Mouse (Mus musculus) heart, postnatal 25 days (tissue): ENCODE data around the gene Opcml. TPM values are rescaled to one million over a fixed set of nuclear protein-coding genes. Genes with fewer than 3 reads are reported as not detected.

Source experiments
- DNase-seq: peaks from one replicate; pipeline ENCODE4 v3.0.0; 2022; ENCODE audit warnings: low spot score
- intact Hi-C: fragments of 180-260 bp; cut with DNase I; formaldehyde crosslinking; loops from one replicate; pipeline ENCODE4 v1.15.1; 2025
- total RNA-seq, 2 experiments: library from RNA; stranded (reverse); gene quantifications; 2 replicates each; pipeline ENCODE4 v1.2.3; 2021

Gene Opcml
- total RNA-seq, 2 experiments from 2014 or later = 0.89 to 0.96 TPM

DNA sequence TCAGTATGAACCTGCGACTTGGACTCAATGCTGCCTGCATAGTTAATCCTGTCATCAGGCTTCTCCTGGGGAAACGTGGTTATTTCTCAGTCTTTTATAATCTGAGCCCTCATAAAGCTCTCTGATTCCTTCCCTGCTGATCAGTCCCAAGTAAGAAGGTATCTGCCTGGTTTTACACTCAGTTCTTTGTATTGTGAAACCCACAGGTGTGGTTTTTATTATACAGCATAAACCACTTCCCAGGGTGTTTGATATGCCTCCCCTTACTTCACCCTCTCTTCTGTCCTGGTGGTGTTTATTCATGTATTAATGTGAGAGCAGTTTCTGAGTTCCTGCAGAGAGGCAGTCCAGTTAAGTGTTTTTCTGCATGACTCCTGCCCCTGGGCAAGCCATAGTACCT lies 496.9 kb downstream of the Opcml start:
- DNase-seq = no peak

DNA sequence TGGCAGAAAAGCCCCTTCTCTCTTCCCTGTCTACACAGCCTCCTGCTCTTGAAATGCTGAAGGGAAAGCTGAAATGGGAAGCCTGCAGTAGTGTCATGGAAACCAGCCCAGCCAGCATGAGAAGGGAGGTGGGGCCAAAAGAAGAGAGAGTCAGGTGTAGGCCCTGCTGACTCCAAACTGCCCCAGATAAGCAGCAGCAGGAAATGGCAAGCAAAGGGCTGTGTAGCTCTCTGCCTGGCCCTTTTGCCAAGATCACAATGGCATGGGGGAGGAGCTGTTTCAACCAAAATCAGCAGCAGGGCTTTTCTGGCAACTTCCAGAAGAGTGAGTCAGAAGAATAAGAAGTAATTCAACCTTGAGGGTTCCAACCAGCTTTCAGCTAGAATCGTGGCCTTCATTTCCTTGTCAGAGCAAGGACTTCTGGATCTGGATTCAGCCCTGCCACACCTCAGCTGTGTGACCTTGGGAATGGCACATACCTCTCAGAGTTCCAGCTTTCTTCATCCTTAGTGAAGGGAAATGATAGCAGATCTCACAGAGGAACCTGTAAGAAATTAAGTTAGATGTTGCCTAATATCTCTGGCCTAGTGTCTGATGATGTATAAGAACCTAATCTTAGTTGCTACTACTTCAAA lies 499.2 kb downstream of the Opcml start:
- intact Hi-C loops = no loop called here
- DNase-seq = no peak

More for the DNA sequence above, 496.9 kb downstream of the Opcml start:
- intact Hi-C loops = no loop called here

- intact Hi-C loops = no loop called here
- DNase-seq = no peak
Observed at GRCm38 (mm10) chr9:28303659-28304058, 513.1 kb downstream of the Opcml start.

GRCm38 (mm10) chr9:28306364-28307121 lies 516.0 kb downstream of the Opcml start:
- intact Hi-C loops = no loop called here

DNA sequence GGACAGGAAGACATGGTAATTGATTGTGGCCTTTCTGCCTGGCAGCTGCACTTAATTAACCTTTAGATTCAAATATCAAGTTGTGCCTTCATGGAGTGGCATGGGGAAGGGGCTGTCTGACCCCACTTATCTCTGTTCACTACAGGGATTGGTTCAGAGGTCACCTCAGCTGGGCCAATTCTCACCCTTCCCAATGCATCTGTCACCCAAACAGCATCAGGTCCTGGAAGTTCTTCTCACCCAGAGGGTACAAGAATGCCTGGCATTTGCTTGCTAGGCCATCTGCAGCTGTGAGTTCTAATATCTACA lies 516.5 kb downstream of the Opcml start:
- DNase-seq = no peak
- intact Hi-C loops = no loop called here

More at GRCm38 (mm10) chr9:28306364-28307121, 516.0 kb downstream of the Opcml start:
- DNase-seq = no peak

DNA sequence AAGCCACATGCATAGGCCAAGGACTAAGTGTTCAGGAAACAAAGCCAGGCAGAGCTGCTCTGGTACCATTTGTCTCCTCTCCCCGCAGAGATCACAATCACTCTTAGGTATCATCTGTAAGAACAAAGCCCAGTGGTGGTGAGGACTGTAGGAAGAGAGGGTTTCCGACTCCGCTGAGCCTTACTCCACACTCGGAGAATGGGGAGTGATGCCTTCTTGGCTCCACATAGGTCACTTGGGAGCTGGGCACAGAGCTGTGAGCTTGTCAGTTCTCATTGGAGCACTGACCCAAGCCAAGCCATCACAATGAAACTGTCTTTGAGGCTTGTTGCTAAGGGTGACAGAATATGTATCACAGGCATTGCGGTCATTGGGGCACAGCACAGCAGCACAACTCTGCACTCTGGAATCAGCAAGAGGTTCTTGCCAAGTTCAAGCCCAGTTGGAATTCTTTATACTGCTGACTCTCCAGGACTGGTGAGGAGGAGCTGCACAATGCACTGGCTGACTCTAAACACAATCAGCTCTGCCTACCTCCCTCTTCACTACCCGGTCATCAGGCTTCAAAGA lies 517.0 kb downstream of the Opcml start:
- no peak for DNase-seq
- intact Hi-C loops = no loop called here

DNA sequence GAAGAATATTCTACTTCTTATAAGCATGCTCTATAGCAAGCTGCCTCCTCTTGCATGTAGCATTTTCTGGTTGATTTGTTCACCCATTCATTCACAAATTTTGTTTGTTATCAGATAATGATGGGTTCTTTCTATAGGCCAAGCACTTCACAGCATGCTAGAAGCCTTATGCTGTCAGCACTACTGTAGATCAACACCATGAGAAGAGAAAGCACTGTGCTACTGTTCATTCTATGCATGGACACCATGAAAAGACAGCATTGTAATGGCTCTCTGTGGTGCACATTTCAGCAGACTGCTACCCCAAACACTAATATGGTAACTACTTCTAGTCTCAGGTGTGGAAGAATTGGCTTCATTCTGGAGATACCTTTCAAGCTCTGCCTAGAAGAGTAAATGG lies 527.3 kb downstream of the Opcml start:
- DNase-seq = no peak
- intact Hi-C loops = no loop called here

- DNase-seq = no peak
- intact Hi-C loops = no loop called here
Observed at GRCm38 (mm10) chr9:28319021-28319755, 528.6 kb downstream of the Opcml start.

GRCm38 (mm10) chr9:28319802-28320201 lies 529.2 kb downstream of the Opcml start:
- no peak for DNase-seq
- intact Hi-C loops = no loop called here

DNA sequence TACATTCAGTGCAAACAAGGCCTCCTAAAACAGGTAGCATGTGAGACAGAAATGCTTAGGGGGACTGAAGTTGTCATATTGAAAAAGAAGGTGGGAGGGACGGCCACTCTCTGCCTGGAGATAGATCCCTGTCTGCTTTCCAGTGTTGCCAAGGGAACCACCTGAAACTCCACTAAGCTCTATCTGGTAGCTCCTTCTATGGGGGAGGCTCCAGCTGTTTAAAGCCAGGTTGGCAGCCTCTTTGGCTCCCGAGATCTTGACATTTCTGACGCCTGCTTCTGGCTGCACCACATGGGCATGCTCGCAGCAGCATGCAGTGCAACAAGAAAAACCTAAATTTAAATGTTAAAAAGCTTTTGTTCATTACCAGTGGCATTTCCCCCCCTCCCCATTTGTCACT lies 537.4 kb downstream of the Opcml start:
- no peak for DNase-seq
- intact Hi-C loops = loop anchor here (5.0 kb wide), 1 partner anchor 66 kb away; no protein-coding TSS in a partner anchor

GRCm38 (mm10) chr9:28328434-28328833 lies 537.9 kb downstream of the Opcml start:
- intact Hi-C loops = loop anchor here (5.0 kb wide), 1 partner anchor 66 kb away; no protein-coding TSS in a partner anchor

DNA sequence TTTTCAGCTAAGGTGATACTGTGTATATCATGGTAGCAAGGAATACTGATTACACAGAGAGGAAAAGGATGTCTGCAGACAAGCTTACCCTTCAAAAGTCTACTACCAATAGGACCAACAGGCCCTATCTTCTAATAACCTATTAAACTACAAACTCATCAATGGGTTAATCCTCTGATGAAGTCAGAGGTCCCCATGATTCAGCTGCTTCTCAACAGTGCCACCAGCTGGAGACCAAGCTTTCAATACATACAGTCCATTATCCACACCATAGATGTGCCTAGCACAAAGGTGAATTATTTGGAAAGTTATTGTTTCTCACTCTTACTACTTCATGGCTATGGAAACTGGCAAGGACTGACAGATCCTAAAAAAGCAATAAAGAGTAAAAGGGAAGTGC lies 538.9 kb downstream of the Opcml start:
- intact Hi-C loops = loop anchor here (5.0 kb wide), 1 partner anchor 67 kb away; no protein-coding TSS in a partner anchor
- DNase-seq = no peak

More at GRCm38 (mm10) chr9:28328434-28328833, 537.9 kb downstream of the Opcml start:
- no peak for DNase-seq

DNA sequence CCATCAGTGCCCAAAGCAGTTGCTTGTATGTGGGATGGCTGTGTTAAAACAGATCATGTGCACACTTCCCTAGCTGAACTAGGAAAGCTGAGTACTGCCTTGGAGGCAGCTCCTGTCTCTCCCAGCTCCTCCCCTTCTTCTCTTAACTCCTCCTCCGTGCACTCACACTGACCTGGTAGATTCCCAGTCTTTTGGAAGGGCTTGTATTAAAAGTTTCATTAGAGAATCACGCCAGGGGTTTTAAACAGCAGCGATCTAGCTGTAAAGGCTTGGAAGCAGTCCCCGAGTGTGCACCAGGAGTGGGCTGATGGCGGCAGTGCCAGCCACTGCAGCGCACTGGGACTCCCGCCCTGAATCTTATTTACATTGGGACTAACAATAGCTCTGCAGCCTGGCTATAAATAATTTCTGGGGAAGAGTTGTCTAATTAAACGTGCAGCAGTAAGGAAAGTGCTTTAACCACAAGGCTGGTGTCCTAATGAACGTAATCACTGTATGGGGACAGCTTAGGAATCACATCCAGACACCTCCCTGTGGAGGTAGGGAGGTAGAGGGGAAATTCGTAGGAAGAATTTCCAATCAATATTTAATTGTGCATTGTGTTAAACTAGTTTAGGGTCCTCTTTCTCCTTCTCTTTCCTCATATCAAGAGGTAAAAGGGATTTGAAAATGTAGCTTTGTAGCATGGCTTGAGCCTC lies 546.1 kb downstream of the Opcml start:
- intact Hi-C loops = no loop called here

GRCm38 (mm10) chr9:28337837-28338236 lies 547.3 kb downstream of the Opcml start:
- no peak for DNase-seq
- intact Hi-C loops = no loop called here

More for the DNA sequence above, 546.1 kb downstream of the Opcml start:
- no peak for DNase-seq

GRCm38 (mm10) chr9:28354978-28355377 lies 564.4 kb downstream of the Opcml start:
- DNase-seq = no peak
- intact Hi-C loops = no loop called here

DNA sequence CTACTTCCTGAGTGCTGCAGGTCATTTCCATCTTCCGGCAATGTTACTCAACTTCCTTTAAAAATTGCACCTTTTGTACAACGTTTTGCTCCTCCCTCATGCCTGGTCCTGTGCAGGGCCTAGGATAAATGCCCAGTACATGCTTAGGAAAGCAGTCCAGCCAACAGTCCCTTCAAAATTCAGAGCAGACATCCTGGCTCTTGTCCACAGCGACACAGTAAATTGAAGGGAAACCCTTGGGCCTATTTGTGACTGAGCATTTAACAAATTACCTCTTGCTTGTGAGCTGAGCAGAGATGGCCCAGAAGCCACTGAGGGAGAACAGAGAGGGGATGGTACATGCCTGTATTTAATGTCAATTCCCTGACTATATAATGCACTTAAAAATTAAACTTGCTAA lies 567.4 kb downstream of the Opcml start:
- intact Hi-C loops = no loop called here
- no peak for DNase-seq

DNA sequence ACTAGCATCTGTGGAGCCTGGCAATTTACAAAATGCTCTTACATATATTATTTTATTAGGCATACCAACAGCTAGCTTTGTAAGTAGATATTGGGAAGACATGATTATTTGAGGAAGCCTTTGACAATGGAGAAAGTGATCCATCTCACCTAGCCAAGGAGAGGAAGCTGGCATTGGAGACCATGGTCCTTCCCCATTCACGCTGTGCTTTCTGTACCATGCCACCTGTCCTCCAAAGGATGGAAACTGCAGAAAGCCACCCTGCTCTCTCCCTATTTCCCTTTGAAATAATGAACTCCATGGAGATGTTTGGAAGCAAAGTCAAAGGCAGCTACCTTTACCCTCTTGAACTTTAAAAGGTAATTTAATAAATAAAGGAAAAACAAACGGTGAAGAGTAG lies 570.1 kb downstream of the Opcml start:
- DNase-seq = no peak
- intact Hi-C loops = no loop called here

- no peak for DNase-seq
- intact Hi-C loops = no loop called here
Observed at GRCm38 (mm10) chr9:28364473-28365159, 574.0 kb downstream of the Opcml start.

GRCm38 (mm10) chr9:28365160-28365473 lies 574.5 kb downstream of the Opcml start:
- DNase-seq = no peak
- intact Hi-C loops = no loop called here
